Mouse (Mus musculus) forebrain, embryonic 16.5 days (tissue): ENCODE results near the gene Gprc5c. TPM values are rescaled to one million over a fixed set of nuclear protein-coding genes. Genes with fewer than 3 reads are reported as not detected.

ENCODE experiments used
- ATAC-seq: fragments of 200-750 bp; cut with Nextera tagmentation; 2 replicates; pipeline ENCODE4 v1.8.0; 2017; ENCODE audit warnings: mild to moderate bottlenecking, moderate library complexity
- H3K27ac ChIP-seq: fragments of 300-500 bp; sonication (generic); 2 replicates; pipeline ENCODE4 v1.5.1; 2014; ENCODE audit warnings: low read length, control low read depth
- H3K27me3 ChIP-seq: fragments of 300-500 bp; sonication (generic); replicated peaks from 2 replicates; pipeline ENCODE4 v1.6.1; 2014; ENCODE audit warnings: low read length; ENCODE audit not compliant: control insufficient read depth, insufficient read depth
- H3K36me3 ChIP-seq: fragments of 300-500 bp; sonication (generic); 2 replicates; pipeline ENCODE4 v1.6.1; 2014; ENCODE audit not compliant: control insufficient read depth, insufficient read depth
- H3K4me1 ChIP-seq: fragments of 300-500 bp; sonication (generic); replicated peaks from 2 replicates; pipeline ENCODE4 v1.6.1; 2014; ENCODE audit warnings: low read length; ENCODE audit not compliant: control insufficient read depth, insufficient read depth
- H3K4me2 ChIP-seq: fragments of 300-500 bp; sonication (generic); 2 replicates; pipeline ENCODE4 v1.6.1; 2014; ENCODE audit warnings: mild to moderate bottlenecking, low read length, control low read depth
- H3K4me3 ChIP-seq: fragments of 300-500 bp; sonication (generic); replicated peaks from 2 replicates; pipeline ENCODE4 v1.5.1; 2014; ENCODE audit warnings: mild to moderate bottlenecking, low read length, control low read depth
- H3K9ac ChIP-seq: fragments of 300-500 bp; sonication (generic); replicated peaks from 2 replicates; pipeline ENCODE4 v1.6.1; 2014; ENCODE audit warnings: low read depth, low read length, control low read depth
- H3K9me3 ChIP-seq: fragments of 300-500 bp; sonication (generic); 2 replicates; pipeline ENCODE4 v1.6.1; 2016; ENCODE audit warnings: low read length; ENCODE audit not compliant: control insufficient read depth
- WGBS: fragments of 180-500 bp; shearing (Covaris S2); extraction: QIAGEN DNeasy Blood & Tissue Kit; methylation state at CpG from one replicate; pipeline ENCODE4 v1.1.7; 2014; 5-methylcytosine and 5-hydroxymethylcytosine counted together
- polyA plus RNA-seq: library from polyadenylated mRNA; unstranded; fragments of >200 nt; fragmentation: Nextera tagmentation; extraction: Ambion mirVana; gene quantifications from 2 replicates; pipeline ENCODE4 v1.2.1, GENCODE M21; 2015

Gene Gprc5c
- polyA plus RNA-seq, result 6.1 and 7.0 TPM in 2 replicates

DNA sequence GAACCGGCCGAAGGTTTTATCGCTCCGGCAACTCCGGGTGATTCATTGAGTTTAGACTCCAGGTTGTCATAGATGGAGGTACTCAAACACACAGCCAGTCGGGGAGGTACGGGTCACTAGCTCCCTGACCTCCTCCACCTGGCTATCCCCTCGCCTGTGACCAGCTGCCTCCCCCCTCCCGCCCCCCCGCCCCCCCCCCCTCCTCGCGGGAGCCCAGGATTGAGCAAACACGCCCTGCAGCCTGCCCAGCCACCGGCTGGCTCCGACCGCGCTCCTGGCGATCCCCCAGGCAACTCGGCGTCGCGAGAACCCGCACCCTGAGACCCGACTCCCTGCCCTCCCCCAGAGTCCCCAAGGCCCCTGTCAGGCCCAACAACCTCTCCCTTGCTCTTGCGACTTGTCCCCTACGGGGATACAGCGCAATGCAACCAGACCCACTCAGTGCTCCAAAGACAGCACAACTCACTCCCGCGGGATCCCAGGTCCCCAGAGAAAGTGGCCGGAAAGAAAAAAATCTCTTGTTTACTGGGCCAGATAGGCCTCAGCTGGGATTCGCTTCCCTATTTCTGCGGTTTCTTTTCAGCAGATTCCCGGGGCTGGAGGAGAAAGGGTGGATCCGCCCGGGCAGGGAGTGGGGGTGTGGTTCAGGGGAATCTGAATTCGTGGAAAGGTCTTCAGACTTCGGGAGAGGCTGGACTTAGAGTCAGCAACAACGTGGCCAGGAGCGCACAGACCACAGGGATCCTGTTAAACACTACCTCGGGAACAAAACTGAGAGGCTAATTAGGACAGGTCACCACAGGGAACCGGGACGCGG, at the start of gene Gprc5c:
TSS of gene Gprc5c (plus strand) at position 701 of the 817 bp plus-strand sequence.
- Histone ChIP-seq H3K36me3 (no peaks in the 10 kb centered on the region), H3K4me1 (peaks cover 22% of the 10 kb centered on the region), H3K27ac (no peak within 1 kb of the TSS), H3K27me3 (peaks cover 40% of the 10 kb centered on the region), H3K4me3 (peak within 1 kb of the TSS; percentile 65), H3K9me3 (no peaks in the 10 kb centered on the region), H3K9ac (peak within 1 kb of the TSS; percentile 57), H3K4me2 (peak within 1 kb of the TSS; percentile 94)
- WGBS, result 1% methylated on average over 39 of the region's 43 CpGs
- peak; percentile 12; the same call in 1 of the 2 replicates for ATAC-seq

DNA sequence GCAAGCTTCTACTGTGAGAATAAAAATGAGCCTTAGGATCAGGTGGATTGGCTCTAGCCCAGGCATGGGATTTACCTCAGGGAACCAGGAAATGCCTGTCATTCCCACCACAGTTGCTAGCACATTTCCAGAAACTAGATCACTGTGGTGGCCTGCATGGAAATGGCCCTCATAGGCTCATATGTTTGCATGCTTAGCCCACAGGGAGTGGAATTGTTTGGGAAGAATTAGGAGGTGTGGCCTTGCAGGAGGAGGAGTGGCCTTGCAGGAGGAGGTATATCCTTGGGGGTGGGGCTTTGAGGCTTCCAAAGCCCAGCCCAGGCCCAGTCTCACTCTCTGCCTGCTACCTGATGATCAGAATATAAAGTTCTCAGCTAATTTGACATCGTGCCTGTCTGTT, 49.0 kb upstream of the Gprc5c start:
- Histone ChIP-seq H3K27me3 (no peaks in the 10 kb centered on the region), H3K4me1 (peaks cover 9% of the 10 kb centered on the region), H3K36me3 (no peaks in the 10 kb centered on the region), H3K27ac (no peak overlapping the region), H3K4me2 (no peak overlapping the region), H3K4me3 (no peak overlapping the region), H3K9me3 (no peaks in the 10 kb centered on the region), H3K9ac (no peak overlapping the region)
- WGBS, result 89% methylated on average over 1 of the region's 1 CpGs
- no peak for ATAC-seq

DNA sequence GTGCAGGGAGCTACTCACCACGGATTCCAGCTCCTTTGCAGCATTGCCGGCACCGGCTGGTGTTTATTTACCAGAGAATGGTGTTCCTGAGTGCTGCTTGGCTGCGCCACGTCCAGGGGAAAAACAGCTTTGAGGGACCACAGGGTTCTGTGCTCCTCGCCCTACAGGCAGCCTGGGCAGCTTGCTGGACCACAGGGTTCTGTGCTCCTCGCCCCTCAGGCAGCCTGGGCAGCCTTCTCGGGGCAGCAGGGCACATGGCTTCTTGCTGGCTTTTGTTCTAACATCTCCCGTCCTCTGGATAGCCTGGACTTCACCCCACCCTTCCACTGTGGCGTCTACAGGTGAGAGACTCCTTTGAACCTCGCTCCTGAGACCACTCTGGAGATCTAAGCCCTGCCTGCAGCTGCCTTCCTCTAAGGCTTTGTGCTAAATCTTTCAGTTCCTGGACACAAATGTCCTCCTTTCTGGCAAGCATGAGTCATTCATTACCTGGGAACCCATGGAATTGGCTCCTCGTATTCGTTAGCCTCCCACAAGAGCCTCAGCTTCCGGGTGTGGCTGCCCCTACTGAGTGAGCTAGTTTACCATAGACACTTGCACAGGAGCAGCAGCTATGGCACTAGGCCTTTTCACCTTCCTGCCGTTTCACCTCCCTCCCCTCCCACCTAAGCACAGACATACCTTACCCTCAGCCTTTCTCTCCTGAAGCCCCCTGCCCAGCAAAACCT, 48.2 kb upstream of the Gprc5c start:
- Histone ChIP-seq H3K4me3 (no peak overlapping the region), H3K4me2 (no peak overlapping the region), H3K4me1 (peaks cover 13% of the 10 kb centered on the region), H3K36me3 (no peaks in the 10 kb centered on the region), H3K9ac (no peak overlapping the region), H3K9me3 (no peaks in the 10 kb centered on the region), H3K27me3 (no peaks in the 10 kb centered on the region), H3K27ac (no peak overlapping the region)
- no peak for ATAC-seq
- WGBS, result 64% methylated on average over 15 of the region's 15 CpGs

DNA sequence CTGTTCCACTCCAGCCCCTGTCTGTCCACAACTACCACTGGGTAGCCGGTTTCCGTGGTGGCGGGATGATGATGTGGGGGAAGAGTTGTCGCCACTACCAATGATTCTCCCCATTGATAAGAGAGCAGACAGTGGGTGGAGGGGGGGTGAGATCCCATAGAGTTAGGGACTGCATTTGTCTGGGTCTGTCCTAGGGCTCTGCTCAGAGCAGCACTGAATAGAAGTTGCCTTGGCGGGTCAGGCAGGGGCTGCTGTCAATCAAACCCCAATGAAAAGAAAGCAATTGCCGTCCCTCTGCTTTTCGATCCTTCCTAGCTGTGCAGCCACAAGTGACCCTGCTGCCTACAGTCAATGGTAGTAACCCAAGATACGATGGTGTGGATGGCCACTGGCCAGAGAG, 47.0 kb upstream of the Gprc5c start:
- peaks cover 14% of the 10 kb centered on the region for H3K4me1 ChIP-seq
- no peak overlapping the region for H3K4me2 ChIP-seq
- H3K9ac ChIP-seq, result no peak overlapping the region
- H3K27ac ChIP-seq, result no peak overlapping the region
- ATAC-seq, result no peak
- H3K9me3 ChIP-seq, result no peaks in the 10 kb centered on the region
- 27% methylated on average over 8 of the region's 8 CpGs for WGBS
- H3K27me3 ChIP-seq, result no peaks in the 10 kb centered on the region
- H3K36me3 ChIP-seq, result no peaks in the 10 kb centered on the region
- no peak overlapping the region for H3K4me3 ChIP-seq

DNA sequence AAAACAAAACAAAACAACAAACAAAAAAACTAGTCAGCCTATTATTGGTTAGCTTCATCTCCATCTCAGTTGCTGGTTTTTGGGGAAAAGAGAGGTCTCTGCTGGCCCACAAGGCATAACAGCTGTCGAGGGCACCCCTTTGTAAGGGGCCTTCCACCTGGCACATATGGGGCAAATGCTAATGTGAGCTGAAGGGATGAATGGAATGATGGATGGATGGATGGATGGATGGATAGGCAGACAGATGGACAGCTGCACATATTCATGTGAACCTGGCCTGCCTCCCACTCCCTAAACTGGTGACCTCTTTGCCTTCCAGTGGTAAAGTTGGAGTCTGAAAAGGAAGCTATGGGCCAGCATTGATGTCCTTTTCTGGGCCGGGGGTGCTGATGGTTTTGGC, 43.9 kb upstream of the Gprc5c start:
- no peak overlapping the region for H3K9ac ChIP-seq
- no peaks in the 10 kb centered on the region for H3K27me3 ChIP-seq
- no peaks in the 10 kb centered on the region for H3K9me3 ChIP-seq
- H3K4me2 ChIP-seq, result no peak overlapping the region
- H3K36me3 ChIP-seq, result no peaks in the 10 kb centered on the region
- no peak overlapping the region for H3K4me3 ChIP-seq
- WGBS, result 49% methylated on average over 2 of the region's 2 CpGs
- peaks cover 14% of the 10 kb centered on the region for H3K4me1 ChIP-seq
- no peak overlapping the region for H3K27ac ChIP-seq
- ATAC-seq, result no peak

DNA sequence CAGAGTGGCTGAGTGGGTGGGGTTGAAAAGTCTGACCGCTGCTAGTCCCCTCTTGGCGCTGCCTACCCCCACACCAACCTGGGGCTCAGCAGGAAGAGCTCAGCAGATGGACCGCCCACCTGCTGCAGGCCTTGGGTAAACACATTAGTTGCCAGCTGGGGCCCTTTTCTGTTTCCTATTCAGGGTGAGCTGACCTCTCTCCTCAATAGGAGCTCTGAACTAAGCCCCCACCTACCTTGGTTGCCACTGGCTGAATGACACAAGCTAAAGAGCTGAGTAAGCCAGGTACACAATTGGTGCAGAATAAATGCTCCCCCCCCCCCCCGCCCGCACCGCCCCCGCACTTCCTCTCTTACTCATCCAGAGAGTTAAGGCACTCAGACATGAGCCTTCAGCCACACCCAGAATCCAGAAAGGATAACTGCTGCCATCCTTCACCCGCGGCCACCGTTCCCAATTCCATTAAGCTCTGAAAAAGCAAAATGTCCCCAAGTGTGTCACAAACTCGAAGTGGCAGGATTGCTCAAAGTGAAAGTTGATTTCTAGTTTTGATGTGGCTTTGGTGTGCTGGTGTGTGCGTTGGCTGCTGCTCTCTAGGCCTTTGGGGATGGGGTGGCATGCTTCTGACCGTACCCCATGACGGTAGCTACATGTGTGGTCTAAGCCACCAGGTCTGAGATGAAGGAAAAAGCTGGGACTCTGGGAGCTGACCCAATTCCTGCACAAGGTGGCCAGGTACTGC, 43.1 kb upstream of the Gprc5c start:
- Histone ChIP-seq H3K4me2 (no peak overlapping the region), H3K36me3 (no peaks in the 10 kb centered on the region), H3K4me3 (no peak overlapping the region), H3K4me1 (peaks cover 14% of the 10 kb centered on the region), H3K9ac (no peak overlapping the region), H3K9me3 (no peaks in the 10 kb centered on the region), H3K27ac (no peak overlapping the region), H3K27me3 (no peaks in the 10 kb centered on the region)
- peak; percentile 40; the same call in 1 of the 2 replicates for ATAC-seq
- WGBS, result 31% methylated on average over 14 of the region's 14 CpGs

DNA sequence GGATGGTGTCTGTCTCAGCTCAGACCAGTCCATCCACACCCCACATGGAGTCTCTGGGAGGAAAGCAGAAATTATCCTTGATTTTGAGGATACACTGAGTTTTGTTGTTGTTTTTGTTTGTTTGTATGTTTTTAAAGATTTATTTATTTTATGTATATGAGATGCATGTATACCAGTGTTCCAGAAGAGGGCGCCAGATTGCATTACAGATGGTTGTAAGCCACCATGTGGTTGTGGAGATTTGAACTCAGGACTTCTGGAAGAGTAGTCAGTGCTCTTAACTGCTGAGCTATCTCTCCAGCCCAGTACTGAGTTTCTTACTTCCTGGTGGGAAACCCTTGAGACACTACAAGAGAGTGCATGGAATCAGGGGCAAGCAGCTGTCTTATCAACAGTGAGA, 41.6 kb upstream of the Gprc5c start:
- H3K36me3 ChIP-seq, result no peaks in the 10 kb centered on the region
- no peak overlapping the region for H3K27ac ChIP-seq
- ATAC-seq, result no peak
- H3K4me1 ChIP-seq, result peaks cover 9% of the 10 kb centered on the region
- no peak overlapping the region for H3K4me2 ChIP-seq
- H3K9ac ChIP-seq, result no peak overlapping the region
- no peak overlapping the region for H3K4me3 ChIP-seq
- H3K9me3 ChIP-seq, result no peaks in the 10 kb centered on the region
- H3K27me3 ChIP-seq, result no peaks in the 10 kb centered on the region
- 80% methylated on average over 1 of the region's 1 CpGs for WGBS

DNA sequence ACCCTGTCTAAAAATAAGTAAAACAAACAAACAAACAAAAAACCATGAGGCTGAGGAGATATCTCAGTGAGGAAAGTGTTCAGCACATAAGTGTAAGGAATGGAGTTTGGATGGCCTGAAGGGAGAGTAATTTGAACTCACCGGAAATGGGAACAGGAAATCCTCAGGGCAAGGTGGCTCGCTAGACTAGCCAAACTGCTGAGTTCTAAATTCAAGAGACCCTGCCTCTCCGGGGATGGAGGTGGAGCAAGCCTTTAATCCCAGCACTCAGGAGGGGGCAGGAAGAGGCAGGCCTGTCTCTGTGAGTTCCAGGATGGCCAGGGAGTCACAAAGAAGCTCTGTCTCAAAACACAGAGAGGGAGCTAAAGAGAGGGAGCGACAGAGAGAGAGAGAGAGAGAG, 40.6 kb upstream of the Gprc5c start:
- Histone ChIP-seq H3K36me3 (no peaks in the 10 kb centered on the region), H3K9ac (no peak overlapping the region), H3K4me3 (no peak overlapping the region), H3K4me2 (no peak overlapping the region), H3K9me3 (no peaks in the 10 kb centered on the region), H3K27me3 (no peaks in the 10 kb centered on the region), H3K4me1 (peaks cover 9% of the 10 kb centered on the region), H3K27ac (no peak overlapping the region)
- no peak for ATAC-seq
- WGBS, result 25% methylated on average over 4 of the region's 4 CpGs

DNA sequence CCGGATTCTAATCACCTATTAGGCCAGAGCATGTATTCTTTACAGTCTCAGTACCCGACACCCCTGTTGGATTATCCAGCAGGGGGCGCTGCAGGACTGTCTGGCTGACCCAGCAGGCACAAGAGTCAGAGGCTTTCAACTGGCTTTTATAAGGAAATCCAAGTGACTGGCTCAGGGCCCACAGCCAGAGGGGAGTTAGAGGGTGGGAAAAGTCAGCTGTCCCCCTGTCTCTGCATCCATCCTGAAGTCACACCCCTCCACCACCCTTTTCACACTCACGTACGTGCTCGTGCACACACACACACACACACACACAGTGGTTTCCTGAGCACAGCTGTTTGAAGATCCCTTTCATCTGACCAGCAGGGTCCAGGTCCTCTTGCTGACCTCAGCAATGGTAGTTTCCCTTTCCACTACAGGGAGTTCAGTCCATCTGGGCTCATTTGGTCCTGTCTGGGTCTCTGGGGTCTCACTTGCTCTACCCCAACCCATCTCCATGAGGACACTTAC, 38.2 kb upstream of the Gprc5c start:
- Histone ChIP-seq H3K4me2 (no peak overlapping the region), H3K9me3 (no peaks in the 10 kb centered on the region), H3K4me1 (peaks cover under 1% of the 10 kb centered on the region; the same call in 1 of the 2 replicates), H3K4me3 (no peak overlapping the region), H3K9ac (no peak overlapping the region), H3K36me3 (no peaks in the 10 kb centered on the region), H3K27ac (no peak overlapping the region), H3K27me3 (no peaks in the 10 kb centered on the region)
- WGBS, result 15% methylated on average over 6 of the region's 6 CpGs
- ATAC-seq, result peak; percentile 36
